In the genomic region with DNA sequence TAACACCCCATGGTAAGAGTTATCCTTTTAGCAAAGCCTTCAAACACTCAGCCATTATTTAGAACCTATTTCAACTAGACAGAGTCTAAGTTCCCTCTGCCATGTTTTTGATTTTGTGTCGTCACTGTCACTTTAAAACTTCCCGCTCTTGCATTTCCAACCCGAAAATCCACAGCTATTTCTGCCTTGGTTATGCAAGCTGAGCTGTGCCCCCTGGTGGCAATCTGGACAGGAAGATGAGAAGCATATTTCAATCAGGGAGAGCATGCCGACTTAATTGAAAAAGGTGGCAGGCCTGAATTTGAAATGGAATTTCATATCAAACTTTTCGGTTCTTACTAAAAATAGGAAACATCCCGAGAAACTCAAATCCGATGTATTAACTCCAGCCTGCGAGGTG, we compare ENCODE assay signal across 8 mouse cellular contexts. TPM values are rescaled to one million over a fixed set of nuclear protein-coding genes. Genes with fewer than 3 reads are reported as not detected.
DNase-seq lines count a peak whose midpoint lies in the region; ATAC-seq and TF ChIP-seq lines count a peak whose summit lies in the region.
"Had no signal": no experiment of that assay in that cellular context is flagged by ENCODE, and none has a peak within 500 bp of the region (broad histone marks: within the 10 kb centered on the region; RNA-seq: fewer than 3 reads in every experiment).

No protein-coding gene starts in this region.

- no peaks in the 10 kb centered on the region; the same call in 1 of the 2 replicates for H3K36me3 ChIP-seq in embryonic facial prominence, embryonic 11.5 days (replicated peaks; ENCODE audit: control insufficient read depth, insufficient read depth, low read depth, low read length)
- 0 out of 2 replicates have a peak, but pooled peaks cover 5% of the 10 kb centered on the region for H3K36me3 ChIP-seq in midbrain, embryonic 14.5 days (ENCODE audit: control insufficient read depth, insufficient read depth, low read length)

- H3K4me1 ChIP-seq in embryonic facial prominence, embryonic 11.5 days (ENCODE audit: control insufficient read depth, insufficient read depth, low read length): no peaks in the 10 kb centered on the region
- H3K4me1 ChIP-seq in midbrain, embryonic 14.5 days (ENCODE audit: control insufficient read depth, insufficient read depth, low read length): no peaks in the 10 kb centered on the region

- DNase-seq in ovary, postnatal 14 days (ENCODE audit: low spot score): peak; percentile 26
- no peak for DNase-seq in ovary, adult 18-20 months (ENCODE audit: low spot score)
- peak; percentile 91 for DNase-seq in brain, embryonic 14.5 days (ENCODE audit: low read depth)
- DNase-seq in embryonic facial prominence, embryonic 11.5 days (ENCODE audit: low spot score): peak; percentile 74
- peak; percentile 55 for DNase-seq in left cerebral cortex, adult 11 months (ENCODE audit: low spot score)
- peak; percentile 90 for DNase-seq in midbrain, embryonic 14.5 days
- DNase-seq in thymus, postnatal 10 days (ENCODE audit: low spot score in 2 of 2): no peak

- ATAC-seq in embryonic facial prominence, embryonic 11.5 days (replicated peaks; ENCODE audit: insufficient number of reproducible peaks, low FRiP score, low TSS enrichment, low read depth): no peak
- no peak for ATAC-seq in midbrain, embryonic 14.5 days (ENCODE audit: low FRiP score, low TSS enrichment)

- no peak overlapping the region for H3K4me3 ChIP-seq in embryonic facial prominence, embryonic 11.5 days (ENCODE audit: low read depth, low read length)
- H3K4me3 ChIP-seq in midbrain, embryonic 14.5 days (replicated peaks; ENCODE audit: low read depth, low read length): no peak overlapping the region
- H3K4me3 ChIP-seq: erythroblast, embryonic 14.5 days had no signal

- H3K27me3 ChIP-seq in embryonic facial prominence, embryonic 11.5 days (ENCODE audit: control insufficient read depth, insufficient read depth, low read length): no peaks in the 10 kb centered on the region
- no peaks in the 10 kb centered on the region for H3K27me3 ChIP-seq in midbrain, embryonic 14.5 days (ENCODE audit: control insufficient read depth, insufficient read depth, low read length)

- H3K9me3 ChIP-seq in embryonic facial prominence, embryonic 11.5 days (replicated peaks; ENCODE audit: control insufficient read depth, low read length): no peaks in the 10 kb centered on the region
- H3K9me3 ChIP-seq in midbrain, embryonic 14.5 days (ENCODE audit: control insufficient read depth, low read length): no peaks in the 10 kb centered on the region

- peak; percentile 79; the same call in 1 of the 2 replicates for TF ChIP-seq CTCF in brain, embryonic 14.5 days (IDR thresholded peaks at IDR 0.05; ENCODE audit: borderline replicate concordance, extremely low read depth, insufficient read depth, insufficient read length)

- H3K4me2 ChIP-seq in embryonic facial prominence, embryonic 11.5 days (ENCODE audit: low read depth, low read length): no peak overlapping the region
- no peak overlapping the region for H3K4me2 ChIP-seq in midbrain, embryonic 14.5 days (ENCODE audit: low read length)

- H3K27ac ChIP-seq in embryonic facial prominence, embryonic 11.5 days (replicated peaks; ENCODE audit: low read depth, low read length): no peak overlapping the region
- no peak overlapping the region for H3K27ac ChIP-seq in midbrain, embryonic 14.5 days (replicated peaks; ENCODE audit: low read depth, low read length)

- WGBS in embryonic facial prominence, embryonic 11.5 days: 74% methylated on average over 8 of the region's 8 CpGs
- WGBS in midbrain, embryonic 14.5 days: 62% methylated on average over 8 of the region's 8 CpGs

- no peak overlapping the region for H3K9ac ChIP-seq in embryonic facial prominence, embryonic 11.5 days (replicated peaks; ENCODE audit: low read length)
- no peak overlapping the region for H3K9ac ChIP-seq in midbrain, embryonic 14.5 days (replicated peaks; ENCODE audit: low read length)

- no peak for TF ChIP-seq POLR2A in brain, embryonic 14.5 days (IDR thresholded peaks at IDR 0.05; ENCODE audit: borderline replicate concordance, extremely low read depth, insufficient read depth, insufficient read length, poor library complexity, severe bottlenecking)

RNA-seq across cellular contexts. Expression of a gene that starts 35.6 kb away (rescaled TPM):
- 11.9 and 16.9 TPM in 2 replicates for polyA plus RNA-seq in brain, embryonic 14.5 days (2012; rRNA removed)
- polyA plus RNA-seq in embryonic facial prominence, embryonic 11.5 days (2014; fragmentation: Nextera tagmentation; extraction: Ambion mirVana): 92.2 and 100 TPM in 2 replicates
- polyA plus RNA-seq in midbrain, embryonic 14.5 days (2014; fragmentation: Nextera tagmentation; extraction: Ambion mirVana): 8.1 and 15.9 TPM in 2 replicates

Comparison
In these comparisons a context has a peak if more than half of its experiments do, and no peak if none do; other contexts are left out.
1. DNase-seq: peak in ovary, postnatal 14 days (single experiment), brain, embryonic 14.5 days (single experiment), embryonic facial prominence, embryonic 11.5 days (single experiment), left cerebral cortex, adult 11 months (single experiment) and midbrain, embryonic 14.5 days (single experiment); none in ovary, adult 18-20 months (single experiment) and thymus, postnatal 10 days (0 of 2).